Mouse (Mus musculus): Measurements from ENCODE around the gene Cubn. TPM values are rescaled to one million over a fixed set of nuclear protein-coding genes. Genes with fewer than 3 reads are reported as not detected.

The Cubn gene
- 0.02 TPM for polyA plus RNA-seq (2014; fragmentation: Illumina TruSeq; extraction: RNeasy Lipid Tissue Mini Kit (QIAGEN cat#74804); ENCODE audit: insufficient read depth, low read depth, low replicate concordance)

DNA sequence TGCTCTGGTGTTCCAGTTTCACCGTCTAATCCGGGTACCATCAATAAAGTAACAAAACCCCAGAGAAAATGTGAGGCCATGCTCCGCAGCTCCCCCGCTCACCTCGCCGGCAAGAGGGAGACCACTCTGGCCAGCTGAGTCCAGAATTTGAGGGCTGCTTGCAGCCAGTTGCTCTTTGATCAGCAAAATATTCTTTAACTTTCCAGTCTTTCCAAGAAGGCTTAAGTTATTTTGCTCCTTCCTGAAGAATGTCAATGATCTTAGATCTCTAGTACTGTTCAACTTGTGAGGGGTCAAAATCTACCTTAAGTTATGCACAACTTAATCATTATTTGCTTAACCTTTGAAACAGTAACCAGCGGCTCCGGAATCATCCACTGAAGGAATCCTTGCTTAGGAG lies at the start of gene Cubn:
Gene Cubn (minus strand): TSS at position 80 of the 400 bp plus-strand sequence.

DNA sequence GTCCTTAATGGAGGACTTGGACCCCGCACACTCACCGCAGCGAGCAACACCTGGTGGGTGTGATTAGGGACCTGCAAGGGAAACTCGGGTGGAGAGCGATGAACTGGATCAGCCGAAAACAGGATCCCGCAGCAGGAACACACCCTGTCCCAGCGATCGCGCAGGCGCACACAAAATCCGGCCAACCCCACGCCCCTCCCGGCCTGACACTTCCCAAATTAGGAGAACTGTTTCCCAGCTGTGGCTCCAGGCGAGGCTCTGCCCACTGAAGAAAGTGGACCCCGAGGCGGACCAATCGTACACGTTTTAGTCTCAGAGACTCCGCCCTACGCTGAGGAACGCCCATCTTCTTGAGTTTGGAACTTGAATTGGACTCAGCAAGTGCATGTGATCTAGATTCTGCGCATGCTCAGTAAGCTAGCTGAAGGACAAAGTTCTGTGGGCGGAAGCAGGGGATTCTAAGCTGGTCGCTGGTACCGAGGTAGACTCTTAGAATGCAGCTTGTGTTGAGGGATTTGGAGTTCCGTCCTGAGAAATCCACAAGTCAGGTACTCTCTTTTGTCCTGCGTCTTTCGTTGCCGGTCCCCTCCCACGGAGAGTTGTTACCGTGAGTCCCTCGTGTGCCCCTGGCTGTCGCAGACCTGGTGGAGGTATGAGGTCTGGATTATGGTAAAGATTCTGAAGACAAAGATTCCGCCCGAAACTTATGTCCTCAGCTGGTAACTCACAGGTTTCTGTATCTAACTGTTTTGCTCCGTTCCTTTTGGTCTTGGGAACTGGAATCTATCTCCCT lies 220.3 kb downstream of the Cubn start, which contains the start of gene Rsu1:
Gene Rsu1 (minus strand): TSS at position 251 of the 793 bp plus-strand sequence.

Other genes with a start within 250 kb of the Cubn start
- 57.3 TPM for gene Rsu1, start 220.4 kb downstream of the Cubn start, polyA plus RNA-seq (2014; fragmentation: Illumina TruSeq; extraction: RNeasy Lipid Tissue Mini Kit (QIAGEN cat#74804); ENCODE audit: insufficient read depth, low read depth, low replicate concordance)
- 6.6 TPM for gene Trdmt1, start 52.9 kb upstream of the Cubn start, polyA plus RNA-seq (2014; fragmentation: Illumina TruSeq; extraction: RNeasy Lipid Tissue Mini Kit (QIAGEN cat#74804); ENCODE audit: insufficient read depth, low read depth, low replicate concordance)
- 536 TPM for gene Vim, start 82.1 kb upstream of the Cubn start, polyA plus RNA-seq (2014; fragmentation: Illumina TruSeq; extraction: RNeasy Lipid Tissue Mini Kit (QIAGEN cat#74804); ENCODE audit: insufficient read depth, low read depth, low replicate concordance)

Measured in lung, adult 10 weeks (tissue).